Mouse (Mus musculus): ENCODE measurements around the gene Tanc2. TPM values are rescaled to one million over a fixed set of nuclear protein-coding genes. Genes with fewer than 3 reads are reported as not detected.

Gene Tanc2
- polyA plus RNA-seq, 1 experiment, result 8.0 TPM

DNA sequence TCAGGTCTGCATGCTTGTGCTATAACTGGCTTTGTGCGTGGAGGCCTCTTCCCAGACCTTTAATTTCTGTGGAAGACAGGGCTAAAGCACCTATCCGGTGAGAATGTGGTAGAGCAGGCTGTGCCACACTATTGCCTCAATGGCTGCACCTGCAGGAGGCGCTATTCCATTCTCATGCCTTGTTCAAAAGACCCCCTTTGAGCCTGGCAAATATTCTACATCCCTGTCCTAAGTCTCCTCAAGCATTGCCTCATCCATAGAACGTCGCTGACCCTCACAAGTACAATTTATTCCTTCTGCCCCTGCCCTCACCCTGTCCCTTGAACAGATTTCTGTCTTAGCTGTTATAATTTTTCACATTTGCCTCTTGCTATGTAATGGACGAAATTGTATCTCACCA lies 41.4 kb upstream of the Tanc2 start:
- TF ChIP-seq EP300 (IDR thresholded peaks at IDR 0.05; ENCODE audit: insufficient read depth, low read depth, low read length) (no peak), CTCF (IDR thresholded peaks at IDR 0.05; ENCODE audit: low read depth, low read length) (no peak), POLR2A (IDR thresholded peaks at IDR 0.05; ENCODE audit: insufficient read depth, low read length) (no peak)
- H3K4me3 ChIP-seq (ENCODE audit: low read depth, low read length), result no peak overlapping the region
- no peak overlapping the region for H3K9ac ChIP-seq (ENCODE audit: low read depth, poor library complexity, severe bottlenecking)
- no peaks in the 10 kb centered on the region for H3K36me3 ChIP-seq (ENCODE audit: control insufficient read depth, insufficient read depth, low read length, poor library complexity, severe bottlenecking)
- no peaks in the 10 kb centered on the region for H3K9me3 ChIP-seq (replicated peaks; ENCODE audit: control insufficient read depth, insufficient read depth, low read length, poor library complexity, severe bottlenecking)
- no peak overlapping the region for H3K27ac ChIP-seq (ENCODE audit: insufficient read depth, low read length)
- H3K4me1 ChIP-seq (ENCODE audit: control insufficient read depth, insufficient read depth, low read length), result no peaks in the 10 kb centered on the region
- no peaks in the 10 kb centered on the region for H3K27me3 ChIP-seq (ENCODE audit: control insufficient read depth, insufficient read depth, low read length, poor library complexity, severe bottlenecking)

GRCm38 (mm10) chr11:105549164-105550121 lies 40.3 kb upstream of the Tanc2 start:
- TF ChIP-seq POLR2A (IDR thresholded peaks at IDR 0.05; ENCODE audit: insufficient read depth, low read length) (no peak), EP300 (IDR thresholded peaks at IDR 0.05; ENCODE audit: insufficient read depth, low read depth, low read length) (no peak), CTCF (IDR thresholded peaks at IDR 0.05; ENCODE audit: low read depth, low read length) (no peak)
- no peak overlapping the region for H3K27ac ChIP-seq (ENCODE audit: insufficient read depth, low read length)

GRCm38 (mm10) chr11:105557285-105557684 lies 32.5 kb upstream of the Tanc2 start:
- H3K27ac ChIP-seq (ENCODE audit: insufficient read depth, low read length), result no peak overlapping the region
- H3K4me3 ChIP-seq (ENCODE audit: low read depth, low read length), result no peak overlapping the region
- H3K9me3 ChIP-seq (replicated peaks; ENCODE audit: control insufficient read depth, insufficient read depth, low read length, poor library complexity, severe bottlenecking), result no peaks in the 10 kb centered on the region
- no peaks in the 10 kb centered on the region for H3K4me1 ChIP-seq (ENCODE audit: control insufficient read depth, insufficient read depth, low read length)
- TF ChIP-seq POLR2A (IDR thresholded peaks at IDR 0.05; ENCODE audit: insufficient read depth, low read length) (no peak), CTCF (IDR thresholded peaks at IDR 0.05; ENCODE audit: low read depth, low read length) (no peak), EP300 (IDR thresholded peaks at IDR 0.05; ENCODE audit: insufficient read depth, low read depth, low read length) (no peak)
- no peaks in the 10 kb centered on the region for H3K27me3 ChIP-seq (ENCODE audit: control insufficient read depth, insufficient read depth, low read length, poor library complexity, severe bottlenecking)
- H3K36me3 ChIP-seq (ENCODE audit: control insufficient read depth, insufficient read depth, low read length, poor library complexity, severe bottlenecking), result no peaks in the 10 kb centered on the region
- no peak overlapping the region for H3K9ac ChIP-seq (ENCODE audit: low read depth, poor library complexity, severe bottlenecking)

More at GRCm38 (mm10) chr11:105549164-105550121, 40.3 kb upstream of the Tanc2 start:
- no peaks in the 10 kb centered on the region for H3K36me3 ChIP-seq (ENCODE audit: control insufficient read depth, insufficient read depth, low read length, poor library complexity, severe bottlenecking)
- H3K4me1 ChIP-seq (ENCODE audit: control insufficient read depth, insufficient read depth, low read length), result no peaks in the 10 kb centered on the region
- no peak overlapping the region for H3K4me3 ChIP-seq (ENCODE audit: low read depth, low read length)
- H3K9ac ChIP-seq (ENCODE audit: low read depth, poor library complexity, severe bottlenecking), result no peak overlapping the region
- no peaks in the 10 kb centered on the region for H3K27me3 ChIP-seq (ENCODE audit: control insufficient read depth, insufficient read depth, low read length, poor library complexity, severe bottlenecking)
- H3K9me3 ChIP-seq (replicated peaks; ENCODE audit: control insufficient read depth, insufficient read depth, low read length, poor library complexity, severe bottlenecking), result no peaks in the 10 kb centered on the region

- Histone ChIP-seq H3K4me3 (ENCODE audit: low read depth, low read length) (no peak overlapping the region), H3K27me3 (ENCODE audit: control insufficient read depth, insufficient read depth, low read length, poor library complexity, severe bottlenecking) (no peaks in the 10 kb centered on the region), H3K4me1 (ENCODE audit: control insufficient read depth, insufficient read depth, low read length) (no peaks in the 10 kb centered on the region), H3K36me3 (ENCODE audit: control insufficient read depth, insufficient read depth, low read length, poor library complexity, severe bottlenecking) (no peaks in the 10 kb centered on the region), H3K9ac (ENCODE audit: low read depth, poor library complexity, severe bottlenecking) (no peak overlapping the region), H3K9me3 (replicated peaks; ENCODE audit: control insufficient read depth, insufficient read depth, low read length, poor library complexity, severe bottlenecking) (no peaks in the 10 kb centered on the region), H3K27ac (ENCODE audit: insufficient read depth, low read length) (no peak overlapping the region)
- TF ChIP-seq EP300 (IDR thresholded peaks at IDR 0.05; ENCODE audit: insufficient read depth, low read depth, low read length) (no peak), CTCF (IDR thresholded peaks at IDR 0.05; ENCODE audit: low read depth, low read length) (no peak), POLR2A (IDR thresholded peaks at IDR 0.05; ENCODE audit: insufficient read depth, low read length) (no peak)
Observed at GRCm38 (mm10) chr11:105558091-105558490, 31.7 kb upstream of the Tanc2 start.

- Histone ChIP-seq H3K36me3 (ENCODE audit: control insufficient read depth, insufficient read depth, low read length, poor library complexity, severe bottlenecking) (no peaks in the 10 kb centered on the region), H3K9me3 (replicated peaks; ENCODE audit: control insufficient read depth, insufficient read depth, low read length, poor library complexity, severe bottlenecking) (no peaks in the 10 kb centered on the region), H3K4me3 (ENCODE audit: low read depth, low read length) (no peak overlapping the region), H3K4me1 (ENCODE audit: control insufficient read depth, insufficient read depth, low read length) (no peaks in the 10 kb centered on the region), H3K27ac (ENCODE audit: insufficient read depth, low read length) (no peak overlapping the region), H3K27me3 (ENCODE audit: control insufficient read depth, insufficient read depth, low read length, poor library complexity, severe bottlenecking) (no peaks in the 10 kb centered on the region), H3K9ac (ENCODE audit: low read depth, poor library complexity, severe bottlenecking) (no peak overlapping the region)
- TF ChIP-seq EP300 (IDR thresholded peaks at IDR 0.05; ENCODE audit: insufficient read depth, low read depth, low read length) (no peak), POLR2A (IDR thresholded peaks at IDR 0.05; ENCODE audit: insufficient read depth, low read length) (no peak), CTCF (IDR thresholded peaks at IDR 0.05; ENCODE audit: low read depth, low read length) (no peak)
Observed at GRCm38 (mm10) chr11:105558803-105559505, 30.8 kb upstream of the Tanc2 start.

All from ES-Bruce4 (cell line).